Mouse (Mus musculus) C2C12 (cell line): ENCODE data around the gene U90926.

ENCODE experiments used
- CEBPB ChIP-seq: IDR thresholded peaks from one replicate; pipeline ENCODE4 v1.6.1; 2011; ENCODE audit warnings: low read depth, mild to moderate bottlenecking, control low read depth, moderate library complexity
- CTCF ChIP-seq: IDR thresholded peaks from one replicate; pipeline ENCODE4 v1.5.1; 2011; ENCODE audit not compliant: control insufficient read depth, insufficient read depth, insufficient read length
- FOSL1 ChIP-seq: IDR thresholded peaks from one replicate; pipeline ENCODE4 v1.8.0; 2011; ENCODE audit warnings: mild to moderate bottlenecking, low read length; ENCODE audit not compliant: poor library complexity, insufficient read depth, severe bottlenecking
- MAX ChIP-seq: IDR thresholded peaks from one replicate; pipeline ENCODE4 v1.6.1; 2011; ENCODE audit warnings: mild to moderate bottlenecking, control low read depth
- MYOD1 ChIP-seq: IDR thresholded peaks from one replicate; pipeline ENCODE4 v1.6.1; 2011; ENCODE audit warnings: low read depth; ENCODE audit not compliant: control insufficient read depth, insufficient read length
- MYOG ChIP-seq: IDR thresholded peaks from one replicate; pipeline ENCODE4 v1.6.1; 2011; ENCODE audit not compliant: control insufficient read depth, insufficient read length; ENCODE audit errors: extremely low read depth
- USF1 ChIP-seq: IDR thresholded peaks from one replicate; pipeline ENCODE4 v1.6.1; 2011; ENCODE audit warnings: low read depth, mild to moderate bottlenecking, control low read depth, moderate library complexity

- TF ChIP-seq CTCF: no peak
- no peak for TF ChIP-seq FOSL1
- TF ChIP-seq USF1: no peak
- TF ChIP-seq MAX: no peak
- TF ChIP-seq CEBPB: no peak
- no peak for TF ChIP-seq MYOD1
- no peak for TF ChIP-seq MYOG
These were observed 25.6 kb upstream of the U90926 start for GRCm38 (mm10) chr5:92240769-92241168.
